Mouse (Mus musculus): ENCODE data around the gene Syn3. TPM values are rescaled to one million over a fixed set of nuclear protein-coding genes. Genes with fewer than 3 reads are reported as not detected.

Gene Syn3
- polyA plus RNA-seq, 1 experiment from 2014 or later, result 2.6 TPM

- peaks cover 8% of the 10 kb centered on the region for H3K4me1 ChIP-seq
- H3K27me3 ChIP-seq, result no peaks in the 10 kb centered on the region
- no peaks in the 10 kb centered on the region for H3K36me3 ChIP-seq
- no peak for ATAC-seq (ENCODE audit: insufficient number of reproducible peaks, low FRiP score, low TSS enrichment, low read depth)
- no peak overlapping the region for H3K4me2 ChIP-seq (replicated peaks)
- WGBS, result 66% methylated on average over 3 of the region's 3 CpGs
- no peaks in the 10 kb centered on the region for H3K9me3 ChIP-seq (replicated peaks)
- no peak overlapping the region for H3K27ac ChIP-seq (replicated peaks)
- no peak overlapping the region for H3K4me3 ChIP-seq (replicated peaks)
- H3K9ac ChIP-seq, result no peak overlapping the region
These were observed 228.4 kb downstream of the Syn3 start for GRCm38 (mm10) chr10:86270254-86270653.

GRCm38 (mm10) chr10:86264618-86265017 lies 234.1 kb downstream of the Syn3 start:
- Histone ChIP-seq H3K9me3 (replicated peaks) (0 out of 2 replicates have a peak, but pooled peaks cover 3% of the 10 kb centered on the region), H3K27me3 (no peaks in the 10 kb centered on the region), H3K4me2 (replicated peaks) (no peak overlapping the region), H3K36me3 (no peaks in the 10 kb centered on the region), H3K4me1 (no peaks in the 10 kb centered on the region), H3K27ac (replicated peaks) (no peak overlapping the region), H3K9ac (no peak overlapping the region), H3K4me3 (replicated peaks) (no peak overlapping the region)
- ATAC-seq (ENCODE audit: insufficient number of reproducible peaks, low FRiP score, low TSS enrichment, low read depth), result no peak
- 85% methylated on average over 9 of the region's 9 CpGs for WGBS

- WGBS, result 58% methylated on average over 2 of the region's 2 CpGs
- Histone ChIP-seq H3K9ac (no peak overlapping the region), H3K4me2 (replicated peaks) (no peak overlapping the region), H3K9me3 (replicated peaks) (0 out of 2 replicates have a peak, but pooled peaks cover 3% of the 10 kb centered on the region), H3K4me3 (replicated peaks) (no peak overlapping the region), H3K27me3 (no peaks in the 10 kb centered on the region), H3K36me3 (no peaks in the 10 kb centered on the region), H3K27ac (replicated peaks) (no peak overlapping the region), H3K4me1 (no peaks in the 10 kb centered on the region)
- no peak for ATAC-seq (ENCODE audit: insufficient number of reproducible peaks, low FRiP score, low TSS enrichment, low read depth)
These were observed 237.0 kb downstream of the Syn3 start for GRCm38 (mm10) chr10:86261725-86262124.

- no peak overlapping the region for H3K9ac ChIP-seq
- no peak for ATAC-seq (ENCODE audit: insufficient number of reproducible peaks, low FRiP score, low TSS enrichment, low read depth)
- 0 out of 2 replicates have a peak, but pooled peaks cover 3% of the 10 kb centered on the region for H3K9me3 ChIP-seq (replicated peaks)
- no peak overlapping the region for H3K4me3 ChIP-seq (replicated peaks)
- H3K4me2 ChIP-seq (replicated peaks), result no peak overlapping the region
- 79% methylated on average over 3 of the region's 3 CpGs for WGBS
- no peaks in the 10 kb centered on the region for H3K4me1 ChIP-seq
- no peak overlapping the region for H3K27ac ChIP-seq (replicated peaks)
- no peaks in the 10 kb centered on the region for H3K27me3 ChIP-seq
- H3K36me3 ChIP-seq, result no peaks in the 10 kb centered on the region
These were observed 239.7 kb downstream of the Syn3 start for GRCm38 (mm10) chr10:86258992-86259391.

- Histone ChIP-seq H3K4me1 (no peaks in the 10 kb centered on the region), H3K27me3 (no peaks in the 10 kb centered on the region), H3K9ac (no peak overlapping the region), H3K4me2 (replicated peaks) (no peak overlapping the region), H3K36me3 (no peaks in the 10 kb centered on the region), H3K9me3 (replicated peaks) (0 out of 2 replicates have a peak, but pooled peaks cover 3% of the 10 kb centered on the region), H3K27ac (replicated peaks) (no peak overlapping the region), H3K4me3 (replicated peaks) (no peak overlapping the region)
- WGBS, result 52% methylated on average over 4 of the region's 4 CpGs
- ATAC-seq (ENCODE audit: insufficient number of reproducible peaks, low FRiP score, low TSS enrichment, low read depth), result no peak
These were observed 240.7 kb downstream of the Syn3 start for GRCm38 (mm10) chr10:86258046-86258445.

- Histone ChIP-seq H3K36me3 (no peaks in the 10 kb centered on the region), H3K4me1 (no peaks in the 10 kb centered on the region), H3K9me3 (replicated peaks) (0 out of 2 replicates have a peak, but pooled peaks cover 3% of the 10 kb centered on the region), H3K9ac (no peak overlapping the region), H3K4me2 (replicated peaks) (no peak overlapping the region), H3K27me3 (no peaks in the 10 kb centered on the region), H3K27ac (replicated peaks) (no peak overlapping the region), H3K4me3 (replicated peaks) (no peak overlapping the region)
- no peak for ATAC-seq (ENCODE audit: insufficient number of reproducible peaks, low FRiP score, low TSS enrichment, low read depth)
- 72% methylated on average over 3 of the region's 3 CpGs for WGBS
These were observed 241.7 kb downstream of the Syn3 start for GRCm38 (mm10) chr10:86257045-86257444.

GRCm38 (mm10) chr10:86256221-86256620 lies 242.5 kb downstream of the Syn3 start:
- H3K4me2 ChIP-seq (replicated peaks), result no peak overlapping the region
- H3K9ac ChIP-seq, result no peak overlapping the region
- H3K27ac ChIP-seq (replicated peaks), result no peak overlapping the region
- H3K4me3 ChIP-seq (replicated peaks), result no peak overlapping the region
- H3K27me3 ChIP-seq, result no peaks in the 10 kb centered on the region
- 0 out of 2 replicates have a peak, but pooled peaks cover 3% of the 10 kb centered on the region for H3K9me3 ChIP-seq (replicated peaks)
- H3K4me1 ChIP-seq, result no peaks in the 10 kb centered on the region
- 53% methylated on average over 4 of the region's 4 CpGs for WGBS
- H3K36me3 ChIP-seq, result no peaks in the 10 kb centered on the region
- no peak for ATAC-seq (ENCODE audit: insufficient number of reproducible peaks, low FRiP score, low TSS enrichment, low read depth)

- 49% methylated on average over 7 of the region's 7 CpGs for WGBS
- H3K4me1 ChIP-seq, result no peaks in the 10 kb centered on the region
- H3K27ac ChIP-seq (replicated peaks), result no peak overlapping the region
- ATAC-seq (ENCODE audit: insufficient number of reproducible peaks, low FRiP score, low TSS enrichment, low read depth), result no peak
- no peaks in the 10 kb centered on the region for H3K9me3 ChIP-seq (replicated peaks)
- H3K36me3 ChIP-seq, result no peaks in the 10 kb centered on the region
- H3K27me3 ChIP-seq, result no peaks in the 10 kb centered on the region
- H3K9ac ChIP-seq, result no peak overlapping the region
- no peak overlapping the region for H3K4me3 ChIP-seq (replicated peaks)
- no peak overlapping the region for H3K4me2 ChIP-seq (replicated peaks)
These were observed 248.4 kb downstream of the Syn3 start for GRCm38 (mm10) chr10:86250149-86250922.

- H3K27ac ChIP-seq (replicated peaks), result no peak overlapping the region
- 81% methylated on average over 1 of the region's 1 CpGs for WGBS
- no peaks in the 10 kb centered on the region for H3K4me1 ChIP-seq
- ATAC-seq (ENCODE audit: insufficient number of reproducible peaks, low FRiP score, low TSS enrichment, low read depth), result no peak
- no peak overlapping the region for H3K4me2 ChIP-seq (replicated peaks)
- no peaks in the 10 kb centered on the region for H3K27me3 ChIP-seq
- H3K36me3 ChIP-seq, result no peaks in the 10 kb centered on the region
- H3K9me3 ChIP-seq (replicated peaks), result no peaks in the 10 kb centered on the region
- no peak overlapping the region for H3K4me3 ChIP-seq (replicated peaks)
- no peak overlapping the region for H3K9ac ChIP-seq
These were observed 249.4 kb downstream of the Syn3 start for GRCm38 (mm10) chr10:86249283-86249682.

- no peaks in the 10 kb centered on the region for H3K27me3 ChIP-seq
- H3K4me3 ChIP-seq (replicated peaks), result no peak overlapping the region
- no peaks in the 10 kb centered on the region for H3K4me1 ChIP-seq
- H3K36me3 ChIP-seq, result no peaks in the 10 kb centered on the region
- WGBS, result 63% methylated on average over 3 of the region's 3 CpGs
- H3K9me3 ChIP-seq (replicated peaks), result no peaks in the 10 kb centered on the region
- ATAC-seq (ENCODE audit: insufficient number of reproducible peaks, low FRiP score, low TSS enrichment, low read depth), result no peak
- H3K4me2 ChIP-seq (replicated peaks), result no peak overlapping the region
- no peak overlapping the region for H3K9ac ChIP-seq
- H3K27ac ChIP-seq (replicated peaks), result no peak overlapping the region
These were observed 249.9 kb downstream of the Syn3 start for GRCm38 (mm10) chr10:86248807-86249206.

GRCm38 (mm10) chr10:86248131-86248740 lies 250.5 kb downstream of the Syn3 start:
- no peaks in the 10 kb centered on the region for H3K4me1 ChIP-seq
- H3K36me3 ChIP-seq, result no peaks in the 10 kb centered on the region
- H3K27me3 ChIP-seq, result no peaks in the 10 kb centered on the region
- WGBS, result 78% methylated on average over 10 of the region's 10 CpGs
- no peak for ATAC-seq (ENCODE audit: insufficient number of reproducible peaks, low FRiP score, low TSS enrichment, low read depth)
- H3K9ac ChIP-seq, result no peak overlapping the region
- no peak overlapping the region for H3K4me2 ChIP-seq (replicated peaks)
- no peak overlapping the region for H3K4me3 ChIP-seq (replicated peaks)
- H3K9me3 ChIP-seq (replicated peaks), result no peaks in the 10 kb centered on the region
- H3K27ac ChIP-seq (replicated peaks), result no peak overlapping the region
